Mouse (Mus musculus): Measurements from ENCODE around the gene Ifi27l2a.

Ifi27l2a gene

GRCm38 (mm10) chr12:103426710-103427109 lies 16.8 kb downstream of the Ifi27l2a start:
- CTCF ChIA-PET: no interaction called here

- CTCF ChIA-PET: interaction anchor here (0.5 to 0.7 kb wide), 2 partner anchors 69 to 282 kb away, joined by 3 to 4 read pairs; no protein-coding TSS in a partner anchor
These were observed 17.6 kb downstream of the Ifi27l2a start, which contains the start of gene Ddx24 for GRCm38 (mm10) chr12:103425729-103426470. TSS of gene Ddx24 (minus strand) at chr12:103425830.

- CTCF ChIA-PET: interaction anchor here (0.7 kb wide), 1 partner anchor 70 kb away, joined by 3 read pairs; no protein-coding TSS in a partner anchor
These were observed 18.3 kb downstream of the Ifi27l2a start for GRCm38 (mm10) chr12:103425016-103425728.

- CTCF ChIA-PET: interaction anchor here (0.5 kb wide), 1 partner anchor 43 kb away, joined by 5 read pairs; no protein-coding TSS in a partner anchor
These were observed 35.3 kb downstream of the Ifi27l2a start for GRCm38 (mm10) chr12:103408144-103408543.

DNA sequence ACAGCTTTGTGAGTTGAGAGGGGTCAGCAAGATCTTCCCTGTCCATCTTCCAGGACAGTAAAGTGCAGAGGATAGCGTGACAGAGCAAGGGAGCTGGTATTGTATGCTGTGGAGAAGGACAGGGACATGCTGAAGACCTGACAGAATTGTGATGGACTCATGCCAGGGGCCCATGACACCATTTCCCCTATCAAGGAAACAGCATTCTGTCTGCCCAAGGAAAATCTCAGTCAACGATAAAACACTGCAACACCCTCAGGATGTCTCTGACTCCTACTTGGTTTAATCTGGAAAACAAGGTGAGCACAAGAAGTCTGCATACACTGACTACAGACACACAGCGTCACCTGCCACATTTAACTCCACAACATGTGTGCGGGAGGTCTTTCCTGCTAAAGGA lies 35.8 kb downstream of the Ifi27l2a start, which contains the start of gene 9330161L09Rik:
Gene 9330161L09Rik, minus strand, starts transcription at position 101 of the 400 bp plus-strand sequence.
- CTCF ChIA-PET: interaction anchor here (0.5 kb wide), 1 partner anchor 43 kb away, joined by 5 read pairs; no protein-coding TSS in a partner anchor

GRCm38 (mm10) chr12:103404131-103404530 lies 39.3 kb downstream of the Ifi27l2a start:
- CTCF ChIA-PET: no interaction called here

GRCm38 (mm10) chr12:103396751-103397150 lies 46.7 kb downstream of the Ifi27l2a start:
- CTCF ChIA-PET: no interaction called here

- CTCF ChIA-PET: no interaction called here
These were observed 47.8 kb downstream of the Ifi27l2a start for GRCm38 (mm10) chr12:103395486-103396275.

- CTCF ChIA-PET: no interaction called here
These were observed 50.0 kb downstream of the Ifi27l2a start for GRCm38 (mm10) chr12:103393528-103393927.

All from spleen, embryonic (tissue).